ENCODE assay signal across 1 mouse cellular context in genomic region chr1:171845035-171845754, GRCm38 (mm10).
TF ChIP-seq lines count a peak whose summit lies in the region.

No protein-coding gene starts in this region.

TF ChIP-seq in MEL, 35 proteins besides CTCF, POLR2A, EP300 and RAD21 (continued from another document):
- TF ChIP-seq RCOR1 (IDR thresholded peaks at IDR 0.05; ENCODE audit: low read depth, low read length) (0 out of 2 replicates have a peak, but pooled peaks have one; percentile 38), POLR2AphosphoS5 (IDR thresholded peaks at IDR 0.05; ENCODE audit: borderline replicate concordance, low read depth, low read length) (no peak), ZNF384 (IDR thresholded peaks at IDR 0.05; ENCODE audit: low read depth, low read length) (no peak)
TF ChIP-seq in MEL: peak in this region for 18.
